Mouse (Mus musculus) forebrain, embryonic 12.5 days (tissue): ENCODE measurements around the gene Olfr827. TPM values are rescaled to one million over a fixed set of nuclear protein-coding genes. Genes with fewer than 3 reads are reported as not detected.

ENCODE experiments used
- polyA plus RNA-seq: library from polyadenylated mRNA; unstranded; fragments of >200 nt; fragmentation: Nextera tagmentation; extraction: Ambion mirVana; gene quantifications from 2 replicates; pipeline ENCODE4 v1.2.1, GENCODE M21; 2016

Olfr827 gene
- polyA plus RNA-seq, 1 experiment from 2014 or later: not detected

Other genes with a start within 250 kb of the Olfr827 start
- not detected in 2 replicates for gene Olfr819, start 247.1 kb downstream of the Olfr827 start, polyA plus RNA-seq
- gene Olfr247, start 238.3 kb downstream of the Olfr827 start, polyA plus RNA-seq: not detected in 2 replicates
- gene Gm10310, start 229.3 kb downstream of the Olfr827 start, polyA plus RNA-seq: not detected in 2 replicates
- not detected in 2 replicates for gene Olfr820, start 201.8 kb downstream of the Olfr827 start, polyA plus RNA-seq
- gene Olfr821, start 184.1 kb downstream of the Olfr827 start, polyA plus RNA-seq: not detected in 2 replicates
- gene Olfr822, start 143.2 kb downstream of the Olfr827 start, polyA plus RNA-seq: not detected in 2 replicates
- not detected in 2 replicates for gene Olfr823, start 99.0 kb downstream of the Olfr827 start, polyA plus RNA-seq
- not detected in 2 replicates for gene Olfr824, start 84.4 kb downstream of the Olfr827 start, polyA plus RNA-seq
- not detected in 2 replicates for gene Olfr825, start 47.6 kb downstream of the Olfr827 start, polyA plus RNA-seq
- not detected in 2 replicates for gene Olfr826, start 30.2 kb downstream of the Olfr827 start, polyA plus RNA-seq
- 5.1 and 5.7 TPM in 2 replicates for gene Neurod4, start 65.8 kb upstream of the Olfr827 start, polyA plus RNA-seq
- not detected in 2 replicates for gene Tespa1, start 108.5 kb upstream of the Olfr827 start, polyA plus RNA-seq
- not detected in 2 replicates for gene Vmn2r84, start 179.9 kb upstream of the Olfr827 start, polyA plus RNA-seq
- not detected in 2 replicates for gene Vmn2r85, start 215.3 kb upstream of the Olfr827 start, polyA plus RNA-seq
- 0.03 TPM in 1 of 2 replicates, not detected in the other for gene Vmn2r86, start 241.6 kb upstream of the Olfr827 start, polyA plus RNA-seq